Mouse (Mus musculus) kidney, adult 9 months (tissue): Measurements from ENCODE around the gene Gm45213.

Experiments used
- DNase-seq: peaks from one replicate; pipeline ENCODE4 v3.0.0; 2022

Gm45213 gene

GRCm38 (mm10) chr7:66108961-66109854, 65.8 kb downstream of the Gm45213 start, which contains the start of gene Chsy1:
Gene Chsy1 (plus strand): TSS chr7:66109515.
- peak; percentile 89 for DNase-seq

GRCm38 (mm10) chr7:66109855-66110635, 66.6 kb downstream of the Gm45213 start:
- no peak for DNase-seq

- DNase-seq, result no peak
Observed at GRCm38 (mm10) chr7:66110636-66111112, 67.3 kb downstream of the Gm45213 start.

GRCm38 (mm10) chr7:66111211-66111610, 67.8 kb downstream of the Gm45213 start:
- DNase-seq, result no peak
